Mouse (Mus musculus) embryo, embryonic 10.5 days (tissue): ENCODE data around the gene Zfp981.
"Not testable (repeated sequence)": the region's sequence is repeated elsewhere in the genome, so short reads cannot be mapped to it uniquely, and the experiment has no call there.

Source experiments
- DNase-seq: peaks from one replicate; pipeline ENCODE4 v3.0.0-alpha.2; 2015; ENCODE audit warnings: low spot score

Gene Zfp981

GRCm38 (mm10) chr4:146485183-146485939, 16.5 kb upstream of the Zfp981 start:
- DNase-seq, result not testable (repeated sequence)

DNA sequence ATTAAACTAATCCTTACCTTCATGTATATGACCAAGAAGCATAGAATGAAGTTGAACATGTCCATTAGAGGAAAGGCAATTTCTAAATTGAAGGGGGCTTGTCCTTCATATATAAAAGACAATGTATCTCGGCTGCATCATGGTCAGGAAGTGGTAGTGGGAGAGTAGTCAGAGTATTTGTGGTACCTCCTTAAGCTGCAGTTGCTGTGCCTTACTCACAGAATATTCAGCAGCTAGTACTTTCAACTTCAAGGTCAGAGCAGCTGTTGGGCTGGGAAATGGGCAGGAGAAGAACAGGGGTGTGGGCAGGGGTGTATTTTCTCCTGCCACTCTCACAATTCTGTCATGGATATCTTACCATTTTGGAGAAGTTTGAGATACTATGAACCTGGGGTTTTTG, 15.1 kb upstream of the Zfp981 start:
- not testable (repeated sequence) for DNase-seq

GRCm38 (mm10) chr4:146489196-146489595, 12.6 kb upstream of the Zfp981 start:
- DNase-seq, result not testable (repeated sequence)

DNA sequence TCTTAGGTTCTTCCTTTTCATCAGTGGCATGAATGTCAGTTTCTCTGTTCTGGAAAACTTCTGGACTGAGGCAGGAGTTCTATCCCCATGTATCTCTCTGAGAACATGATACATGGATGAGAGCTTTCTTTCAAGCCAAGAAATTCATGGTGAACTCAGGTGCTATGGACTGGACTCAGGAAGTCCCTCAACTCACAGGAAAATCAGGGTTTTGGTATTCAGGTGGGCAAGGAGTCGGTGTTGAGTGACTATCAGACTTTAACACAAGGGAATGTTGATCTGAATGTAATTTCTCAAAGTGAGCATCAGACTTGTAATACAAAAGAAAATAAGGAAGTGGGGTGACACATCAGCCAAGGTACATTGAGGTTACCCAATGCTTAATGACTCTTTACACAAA, 9.8 kb upstream of the Zfp981 start:
- not testable (repeated sequence) for DNase-seq

GRCm38 (mm10) chr4:146492439-146492838, 9.4 kb upstream of the Zfp981 start:
- DNase-seq, result no peak

- DNase-seq, result no peak
Observed at GRCm38 (mm10) chr4:146492851-146493250, 9.0 kb upstream of the Zfp981 start.

DNA sequence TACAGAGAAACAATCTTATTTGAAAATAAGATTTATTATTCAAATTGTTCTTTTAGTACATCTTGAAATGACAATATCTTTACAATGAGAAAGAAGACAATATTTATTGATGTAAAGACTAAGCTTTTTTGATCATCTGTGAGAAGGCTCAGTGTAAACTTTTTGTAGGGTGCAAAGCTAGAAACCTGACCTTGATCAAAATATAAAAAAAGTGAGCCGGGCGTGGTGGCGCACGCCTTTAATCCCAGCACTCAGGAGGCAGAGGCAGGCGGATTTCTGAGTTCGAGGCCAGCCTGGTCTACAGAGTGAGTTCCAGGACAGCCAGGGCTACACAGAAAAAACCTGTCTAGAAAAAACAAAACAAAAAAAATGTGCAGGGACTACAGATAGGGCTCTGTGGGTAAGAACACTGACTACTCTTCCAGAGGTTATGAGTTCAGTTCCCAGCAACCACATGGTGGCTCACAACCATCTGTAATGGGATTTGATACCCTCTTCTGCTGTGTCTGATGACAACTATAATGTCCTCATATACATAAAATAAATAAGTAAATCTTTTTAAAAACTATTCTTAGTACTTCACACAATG, 8.4 kb upstream of the Zfp981 start:
- DNase-seq, result not testable (repeated sequence)

DNA sequence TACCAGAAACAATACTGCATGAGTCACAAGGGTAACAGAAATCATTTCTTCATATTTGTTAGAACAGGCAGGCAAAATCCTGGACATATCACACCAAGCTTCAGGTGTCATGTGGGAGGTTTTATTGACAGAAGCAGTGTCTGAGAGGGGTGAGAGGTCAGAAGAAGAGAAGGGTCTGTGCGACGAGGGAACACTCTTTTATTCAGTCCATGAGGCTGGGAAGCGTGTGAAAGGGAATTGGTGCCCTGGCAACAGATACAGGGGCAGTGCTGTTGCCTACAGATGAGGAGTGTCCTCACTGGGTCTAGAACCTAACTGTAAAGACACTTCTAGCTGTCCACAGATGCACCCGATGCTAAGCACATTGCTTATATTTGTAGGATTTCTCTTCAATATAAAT, 6.8 kb upstream of the Zfp981 start:
- no peak for DNase-seq

DNA sequence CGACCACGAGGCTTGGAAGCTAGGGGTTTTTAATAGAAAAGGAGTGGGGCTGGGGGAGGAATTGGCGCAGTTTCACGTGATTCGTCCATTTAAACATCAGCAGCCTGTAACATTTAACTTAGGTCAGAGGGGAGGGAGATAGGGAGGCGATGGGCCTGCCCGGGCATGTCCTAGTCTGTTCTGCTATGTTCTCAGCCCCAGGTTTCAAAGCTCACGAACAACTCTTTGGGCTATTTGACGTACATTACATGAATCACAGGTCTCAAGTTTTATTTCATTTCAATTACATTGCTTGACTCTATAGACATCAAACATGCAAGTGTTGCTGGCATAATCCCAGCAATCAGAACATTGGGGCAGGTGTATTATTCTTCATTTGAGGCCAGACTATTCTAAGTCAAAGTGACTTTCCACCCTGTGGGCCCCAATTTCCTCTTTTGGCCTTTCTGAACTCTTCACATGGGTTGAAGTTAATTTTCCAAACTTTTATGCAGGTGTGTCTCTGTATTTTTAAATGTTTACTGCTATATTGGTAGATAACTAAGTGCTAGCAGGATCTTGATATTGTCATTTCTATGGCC, 4.0 kb upstream of the Zfp981 start:
- DNase-seq, result not testable (repeated sequence)

DNA sequence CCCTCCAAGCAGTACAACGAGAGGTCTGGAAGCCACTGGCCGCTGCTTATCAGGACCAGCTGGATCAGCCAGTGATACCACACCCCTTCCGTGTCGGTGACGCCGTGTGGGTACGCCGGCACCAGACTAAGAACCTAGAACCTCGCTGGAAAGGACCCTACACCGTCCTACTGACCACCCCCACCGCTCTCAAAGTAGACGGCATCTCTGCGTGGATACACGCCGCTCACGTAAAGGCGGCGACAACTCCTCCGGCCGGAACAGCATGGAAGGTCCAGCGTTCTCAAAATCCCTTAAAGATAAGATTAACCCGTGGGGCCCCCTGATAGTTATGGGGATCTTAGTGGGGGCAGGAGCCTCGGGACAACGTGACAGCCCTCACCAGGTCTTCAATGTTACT, 7.2 kb downstream of the Zfp981 start:
- not testable (repeated sequence) for DNase-seq

DNA sequence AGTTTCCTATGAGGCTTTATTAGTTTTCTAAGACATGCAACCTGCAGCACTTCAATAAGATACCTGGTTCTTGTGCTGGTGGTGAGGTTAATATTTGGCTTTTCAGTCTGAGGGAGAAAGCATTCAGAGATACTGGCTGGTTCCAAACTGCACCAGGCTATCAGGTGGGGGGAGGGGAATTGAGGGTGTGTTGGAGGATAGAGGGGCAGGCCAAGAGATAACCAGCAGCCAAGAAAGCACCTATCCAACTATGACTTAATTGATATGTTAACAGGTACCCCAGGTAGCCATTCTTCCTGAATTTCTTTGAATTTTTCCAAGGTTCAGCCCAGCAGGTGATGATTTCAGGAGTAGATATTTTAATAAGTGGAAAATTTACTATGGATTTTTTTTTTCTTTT, 10.0 kb downstream of the Zfp981 start:
- not testable (repeated sequence) for DNase-seq

- DNase-seq, result no peak
Observed at GRCm38 (mm10) chr4:146516474-146516873, 14.6 kb downstream of the Zfp981 start.

- DNase-seq, result not testable (repeated sequence)
Observed at GRCm38 (mm10) chr4:146517150-146517549, 15.3 kb downstream of the Zfp981 start.

DNA sequence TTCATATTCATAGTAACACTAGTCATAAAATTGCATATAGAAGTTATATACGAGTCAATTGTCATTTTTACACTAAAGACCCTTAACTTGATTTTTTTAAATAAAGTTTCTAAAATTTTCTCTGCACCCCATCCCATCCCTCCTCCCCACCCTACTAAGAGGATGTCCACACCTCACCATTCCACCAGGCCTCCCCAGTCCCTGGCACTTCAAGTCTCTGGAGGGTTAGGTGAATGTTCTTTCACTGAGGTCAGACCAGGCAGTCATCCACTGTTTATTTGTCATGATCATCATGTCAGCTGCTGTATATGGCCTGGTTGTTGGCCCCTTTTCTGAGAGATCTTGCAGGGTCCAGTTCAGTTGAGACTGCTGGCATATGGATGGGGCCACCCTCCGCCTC, 18.9 kb downstream of the Zfp981 start:
- DNase-seq, result no peak

DNA sequence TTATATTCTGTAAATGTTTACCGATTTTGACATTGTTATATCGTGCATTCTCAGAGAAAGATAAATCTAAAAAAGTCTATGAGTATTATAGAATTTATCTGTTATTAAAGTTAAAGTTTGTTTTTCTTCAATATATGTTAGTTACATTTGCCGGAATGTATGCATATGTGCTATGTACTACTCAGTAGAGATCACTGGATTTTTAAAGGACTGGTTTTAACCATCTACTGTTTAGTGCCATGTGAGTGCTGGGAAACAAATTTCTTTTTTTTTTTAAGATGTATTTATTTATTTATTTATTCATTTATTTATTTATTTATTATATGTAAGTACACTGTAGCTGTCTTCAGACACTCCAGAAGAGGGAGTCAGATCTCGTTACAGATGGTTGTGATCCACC, 32.7 kb downstream of the Zfp981 start:
- DNase-seq, result no peak

GRCm38 (mm10) chr4:146535883-146536282, 34.1 kb downstream of the Zfp981 start:
- DNase-seq, result no peak

DNA sequence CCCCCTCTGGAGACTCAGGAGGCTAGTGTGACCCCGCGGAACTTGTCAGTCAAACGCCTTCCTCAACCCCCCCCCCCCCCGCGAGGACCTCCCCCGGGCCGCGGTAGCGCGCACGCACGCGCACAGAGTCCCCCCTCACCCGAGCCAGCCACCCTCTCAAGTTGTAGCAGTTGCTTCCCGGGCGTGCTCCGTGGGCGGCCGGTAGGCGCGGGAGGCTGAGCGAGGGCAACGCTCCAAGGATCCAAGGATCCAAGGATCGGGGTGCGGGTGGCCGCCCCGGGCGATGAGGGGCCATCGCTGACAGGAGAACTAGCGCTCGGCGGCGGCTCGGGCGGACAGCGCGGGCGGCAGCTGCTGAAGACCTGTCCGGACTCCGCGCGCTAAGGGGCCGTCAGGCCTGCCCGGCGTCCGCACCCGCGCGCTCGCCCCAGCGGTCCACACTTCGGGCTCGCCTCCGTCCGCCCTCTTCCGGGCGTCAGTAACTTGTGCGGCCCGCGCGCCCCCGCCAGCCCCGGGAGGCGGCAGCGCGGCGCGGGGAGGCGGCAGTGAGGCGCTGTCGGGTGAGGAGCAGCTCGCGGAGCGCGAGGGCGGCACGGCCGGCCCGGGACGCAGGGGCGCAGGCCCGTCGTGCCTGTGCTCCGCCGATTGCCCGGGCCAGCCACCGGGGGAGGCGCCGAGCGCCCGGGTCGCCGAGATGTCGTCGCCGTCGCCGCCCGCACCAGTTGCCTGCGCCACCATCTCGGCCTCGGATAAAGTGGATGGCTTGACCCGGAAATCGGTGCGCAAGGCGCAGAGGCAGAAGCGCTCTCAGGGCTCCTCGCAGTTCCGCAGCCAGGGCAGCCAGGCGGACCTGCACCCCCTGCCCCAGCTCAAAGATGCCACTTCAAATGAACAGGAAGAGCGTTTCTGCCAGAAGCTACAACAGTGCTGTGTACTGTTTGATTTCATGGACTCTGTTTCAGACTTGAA, 78.4 kb downstream of the Zfp981 start:
- DNase-seq, result not testable (repeated sequence)
